Mouse (Mus musculus) heart, adult 2 months (tissue): ENCODE data around the gene Hist1h3e. TPM values are rescaled to one million over a fixed set of nuclear protein-coding genes. Genes with fewer than 3 reads are reported as not detected.

ENCODE experiments used
- DNase-seq, 2 experiments: peaks; one replicate each; pipeline ENCODE4 v3.0.0; 2021
- H3K27ac ChIP-seq: fragments of 200-600 bp; 2 replicates; pipeline ENCODE4 v1.8.1; 2022
- H3K27me3 ChIP-seq: fragments of 200-500 bp; 2 replicates; pipeline ENCODE4 v1.6.1; 2012; ENCODE audit warnings: mild to moderate bottlenecking, low read length, inconsistent platforms, mixed read lengths; ENCODE audit not compliant: control insufficient read depth, insufficient read depth
- H3K36me3 ChIP-seq: fragments of 200-500 bp; 2 replicates; pipeline ENCODE4 v1.6.1; 2012; ENCODE audit warnings: low read length, inconsistent platforms; ENCODE audit not compliant: control insufficient read depth, insufficient read depth
- H3K4me1 ChIP-seq: fragments of 200-500 bp; 2 replicates; pipeline ENCODE4 v1.6.1; 2011; ENCODE audit warnings: low read length; ENCODE audit not compliant: control insufficient read depth, insufficient read depth
- H3K4me3 ChIP-seq: fragments of 200-600 bp; 2 replicates; pipeline ENCODE4 v1.8.1; 2022
- H3K79me2 ChIP-seq: fragments of 200-500 bp; replicated peaks from 2 replicates; pipeline ENCODE4 v1.6.1; 2012; ENCODE audit warnings: mild to moderate bottlenecking, inconsistent platforms, low read length, moderate library complexity, mixed read lengths; ENCODE audit not compliant: control insufficient read depth, insufficient read depth
- H3K9ac ChIP-seq: fragments of 200-500 bp; 2 replicates; pipeline ENCODE4 v1.6.1; 2012; ENCODE audit warnings: low read depth, mild to moderate bottlenecking, control low read depth, inconsistent platforms, low read length, mixed read lengths
- CTCF ChIP-seq: fragments of 200-600 bp; IDR thresholded peaks from 2 replicates; pipeline ENCODE4 v1.8.1; 2022; ENCODE audit warnings: antibody characterized with exemption, mild to moderate bottlenecking, moderate library complexity
- EP300 ChIP-seq: fragments of 200-500 bp; IDR thresholded peaks from 2 replicates; pipeline ENCODE4 v1.6.1; 2011; ENCODE audit warnings: low read depth, low read length, control low read depth; ENCODE audit not compliant: insufficient read depth
- POLR2A ChIP-seq: fragments of 200-500 bp; IDR thresholded peaks from 2 replicates; pipeline ENCODE4 v1.6.1; 2011; ENCODE audit warnings: mild to moderate bottlenecking, low read depth, low read length, control low read depth; ENCODE audit not compliant: insufficient read depth
- WGBS: fragments of 180-500 bp; shearing (Covaris S2); methylation state at CpG from one replicate; pipeline ENCODE4 v1.1.7; 2018; 5-methylcytosine and 5-hydroxymethylcytosine counted together
- intact Hi-C: fragments of 180-260 bp; cut with DNase I; formaldehyde crosslinking; loops from one replicate; pipeline ENCODE4 v1.15.1; 2025
- polyA plus RNA-seq: library from polyadenylated mRNA; depleted of rRNA; stranded (reverse); fragments of >200 nt; gene quantifications from 2 replicates; pipeline ENCODE4 v1.2.3, GENCODE M21; 2012
- total RNA-seq, 2 experiments: library from RNA; stranded (reverse); gene quantifications; 2 replicates each; pipeline ENCODE4 v1.2.3; 2021

The Hist1h3e gene
- total and polyA plus RNA-seq, 3 experiments, result 2.0 to 14.6 (median 14.0) TPM

DNA sequence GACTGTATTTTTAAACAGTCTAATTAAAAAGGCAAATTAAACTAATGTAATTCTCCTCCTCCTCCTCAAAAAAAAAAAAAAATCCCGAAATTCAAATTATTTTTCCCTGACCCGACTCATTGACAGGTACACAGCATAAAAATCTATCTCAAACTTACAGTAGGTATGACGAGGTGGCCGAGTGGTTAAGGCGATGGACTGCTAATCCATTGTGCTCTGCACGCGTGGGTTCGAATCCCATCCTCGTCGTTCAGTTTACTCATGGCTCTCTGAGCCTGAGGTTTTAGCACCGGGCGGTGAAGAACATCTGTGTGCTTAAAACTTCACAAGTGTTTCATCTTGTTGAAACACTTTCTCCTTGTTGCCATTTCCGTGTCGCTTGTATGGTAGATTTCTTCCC, 40.5 kb downstream of the Hist1h3e start:
- H3K4me1 ChIP-seq, result no peaks in the 10 kb centered on the region; the same call in 1 of the 2 replicates
- peak; percentile 79 to 83 for DNase-seq
- intact Hi-C loops, result no loop called here
- no peak overlapping the region for H3K9ac ChIP-seq
- H3K27ac ChIP-seq, result no peak overlapping the region
- no peak for TF ChIP-seq POLR2A
- peak; percentile 77 for TF ChIP-seq EP300
- H3K27me3 ChIP-seq, result no peaks in the 10 kb centered on the region
- no peak overlapping the region for H3K4me3 ChIP-seq
- no peaks in the 10 kb centered on the region for H3K79me2 ChIP-seq
- 3% methylated on average over 14 of the region's 14 CpGs for WGBS
- no peaks in the 10 kb centered on the region; the same call in 1 of the 2 replicates for H3K36me3 ChIP-seq

DNA sequence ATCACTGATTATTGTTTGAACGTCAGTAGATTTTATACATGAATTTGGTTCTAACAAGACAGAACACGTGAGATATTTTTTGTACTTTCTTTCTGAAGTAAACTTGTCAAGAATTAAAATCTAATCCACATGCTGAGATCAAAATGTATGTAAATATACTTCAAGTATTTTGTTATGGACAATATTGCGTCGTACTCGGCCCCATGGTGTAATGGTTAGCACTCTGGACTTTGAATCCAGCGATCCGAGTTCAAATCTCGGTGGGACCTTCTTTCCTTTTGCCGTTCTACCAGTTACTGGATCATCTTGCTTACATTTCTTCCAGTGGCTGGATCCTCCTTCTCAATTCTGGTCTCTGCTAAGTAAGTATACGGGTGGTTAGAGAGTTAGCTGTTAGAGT, 42.8 kb downstream of the Hist1h3e start:
- DNase-seq, result peak; percentile 79 to 86
- WGBS, result under 1% methylated on average over 10 of the region's 10 CpGs
- Histone ChIP-seq H3K36me3 (no peaks in the 10 kb centered on the region), H3K79me2 (no peaks in the 10 kb centered on the region), H3K27ac (peak overlapping the region; percentile 6; the same call in 1 of the 2 replicates), H3K4me3 (peak overlapping the region; percentile 53), H3K27me3 (no peaks in the 10 kb centered on the region), H3K4me1 (no peaks in the 10 kb centered on the region; the same call in 1 of the 2 replicates), H3K9ac (no peak overlapping the region)
- intact Hi-C loops, result loop anchor here (1.0 to 5.0 kb wide), 3 partner anchors 11 to 152 kb away; partner anchors contain the start of gene Zfp322a
- TF ChIP-seq POLR2A (no peak), EP300 (0 out of 2 replicates have a peak, but pooled peaks have one; percentile 42)

DNA sequence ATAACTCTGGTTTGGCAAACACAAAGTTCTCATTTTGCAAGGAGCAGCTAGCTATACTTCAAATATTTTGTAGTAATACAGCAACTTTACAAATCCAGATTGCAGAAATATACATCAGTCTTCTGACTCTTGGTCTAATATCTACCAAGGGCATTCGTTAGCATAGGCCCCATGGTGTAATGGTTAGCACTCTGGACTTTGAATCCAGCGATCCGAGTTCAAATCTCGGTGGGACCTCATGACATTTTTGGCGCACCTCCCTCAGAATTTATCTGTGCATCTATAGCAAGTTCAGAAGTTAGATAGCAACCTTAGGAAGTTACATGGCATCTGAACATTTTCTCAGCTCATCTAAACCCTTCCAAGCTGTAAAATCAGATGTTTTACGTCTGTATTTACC, 43.3 kb downstream of the Hist1h3e start:
- Histone ChIP-seq H3K27me3 (no peaks in the 10 kb centered on the region), H3K27ac (peak overlapping the region; percentile 6; the same call in 1 of the 2 replicates), H3K4me3 (peak overlapping the region; percentile 53), H3K9ac (no peak overlapping the region), H3K36me3 (no peaks in the 10 kb centered on the region), H3K4me1 (no peaks in the 10 kb centered on the region; the same call in 1 of the 2 replicates), H3K79me2 (no peaks in the 10 kb centered on the region)
- TF ChIP-seq POLR2A (no peak), CTCF (no peak), EP300 (no peak)
- intact Hi-C loops, result loop anchor here (1.0 to 5.0 kb wide), 3 partner anchors 11 to 152 kb away; partner anchors contain the start of gene Zfp322a
- DNase-seq, result peak; percentile 78 to 82
- under 1% methylated on average over 6 of the region's 6 CpGs for WGBS

DNA sequence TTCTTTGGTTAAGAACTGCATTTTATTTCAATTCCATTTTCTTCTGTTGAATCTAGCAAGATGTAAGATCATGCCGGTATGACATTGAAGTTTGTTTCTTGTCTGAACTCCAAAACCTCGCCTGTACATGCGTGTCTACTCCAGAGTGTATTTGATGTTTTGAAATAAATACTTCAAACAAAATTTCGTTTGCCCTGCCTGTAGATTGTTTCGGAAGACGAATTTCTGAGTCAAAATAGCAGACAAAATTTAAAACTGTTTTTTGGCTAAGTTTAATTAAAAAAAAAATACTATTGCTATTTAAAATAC, 43.9 kb downstream of the Hist1h3e start:
- Histone ChIP-seq H3K36me3 (no peaks in the 10 kb centered on the region), H3K9ac (peak overlapping the region; percentile 25; the same call in 1 of the 2 replicates), H3K4me1 (no peaks in the 10 kb centered on the region; the same call in 1 of the 2 replicates), H3K79me2 (no peaks in the 10 kb centered on the region), H3K27me3 (no peaks in the 10 kb centered on the region), H3K27ac (no peak overlapping the region; the same call in 1 of the 2 replicates), H3K4me3 (peak overlapping the region; percentile 53)
- under 1% methylated on average over 6 of the region's 6 CpGs for WGBS
- DNase-seq, result no peak
- TF ChIP-seq CTCF (no peak), POLR2A (no peak), EP300 (no peak)
- intact Hi-C loops, result loop anchor here (5.0 kb wide), 1 partner anchor 151 kb away; the partner anchor contains the start of gene Zfp322a

DNA sequence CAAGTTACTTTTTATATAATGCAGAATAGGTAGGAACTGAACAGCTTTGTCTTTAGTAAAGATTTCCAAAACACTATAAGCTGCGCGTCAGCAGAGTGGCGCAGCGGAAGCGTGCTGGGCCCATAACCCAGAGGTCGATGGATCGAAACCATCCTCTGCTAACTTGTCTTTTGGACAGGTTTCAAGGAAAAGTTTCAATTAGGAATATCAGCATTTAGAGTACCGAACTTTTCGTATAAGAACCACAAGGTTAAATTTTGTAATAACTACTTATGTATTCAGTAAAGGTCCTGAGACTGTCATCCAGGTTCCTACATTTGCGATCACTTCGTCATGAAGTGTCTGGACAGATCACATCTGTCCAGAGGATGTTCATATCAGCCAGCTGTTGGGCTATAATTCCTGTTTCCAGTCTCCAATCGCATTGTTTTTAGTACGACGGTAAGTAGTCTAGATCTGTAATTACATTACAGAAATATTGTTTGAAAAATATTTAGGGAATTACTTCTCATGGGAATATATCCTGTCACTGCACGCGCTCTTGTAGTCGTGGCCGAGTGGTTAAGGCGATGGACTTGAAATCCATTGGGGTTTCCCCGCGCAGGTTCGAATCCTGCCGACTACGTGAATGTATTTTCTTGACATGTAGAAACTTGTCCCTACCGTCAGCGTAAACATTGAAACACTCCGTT, 44.4 kb downstream of the Hist1h3e start:
- DNase-seq, result peak; percentile 87 to 90
- Histone ChIP-seq H3K36me3 (no peaks in the 10 kb centered on the region), H3K9ac (peak overlapping the region; percentile 73), H3K4me3 (peak overlapping the region; percentile 53), H3K27me3 (no peaks in the 10 kb centered on the region), H3K4me1 (no peaks in the 10 kb centered on the region; the same call in 1 of the 2 replicates), H3K79me2 (no peaks in the 10 kb centered on the region), H3K27ac (peak overlapping the region; percentile 76)
- under 1% methylated on average over 27 of the region's 27 CpGs for WGBS
- TF ChIP-seq EP300 (peak; percentile 80), CTCF (no peak)
- intact Hi-C loops, result loop anchor here (2.0 to 5.0 kb wide), 2 partner anchors 65 to 150 kb away; partner anchors contain the start of gene Zfp322a
